Mouse (Mus musculus) erythroblast, embryonic 14.5 days (primary cell): ENCODE measurements around the gene Tapbp. TPM values are rescaled to one million over a fixed set of nuclear protein-coding genes. Genes with fewer than 3 reads are reported as not detected.

Experiments used
- H3K27me3 ChIP-seq: 2 replicates; pipeline ENCODE4 v1.6.1; 2012; ENCODE audit warnings: inconsistent platforms; ENCODE audit not compliant: control insufficient read depth
- H3K36me3 ChIP-seq: 2 replicates; pipeline ENCODE4 v1.6.1; 2012; ENCODE audit warnings: mild to moderate bottlenecking, inconsistent platforms; ENCODE audit not compliant: control insufficient read depth
- H3K4me1 ChIP-seq: 2 replicates; pipeline ENCODE4 v1.6.1; 2012; ENCODE audit warnings: inconsistent platforms; ENCODE audit not compliant: control insufficient read depth
- H3K4me3 ChIP-seq: replicated peaks from 2 replicates; pipeline ENCODE3; 2012; ENCODE audit warnings: moderate library complexity, mild to moderate bottlenecking, inconsistent platforms
- H3K9me3 ChIP-seq: 2 replicates; pipeline ENCODE4 v1.6.1; 2012; ENCODE audit warnings: low read length, inconsistent platforms, mixed read lengths; ENCODE audit not compliant: control insufficient read depth
- GATA1 ChIP-seq: IDR thresholded peaks from 2 replicates; pipeline ENCODE4 v1.6.1; 2012; ENCODE audit warnings: low read length, inconsistent platforms, mixed read lengths
- TAL1 ChIP-seq: IDR thresholded peaks from 3 replicates; pipeline ENCODE4 v1.6.1; 2012; ENCODE audit warnings: low read length, inconsistent platforms, mixed read lengths
- polyA plus RNA-seq: library from polyadenylated mRNA; stranded (reverse); fragments of >175 nt; gene quantifications from 2 replicates; pipeline ENCODE4 v1.2.3, GENCODE M21; 2012

Tapbp gene
- polyA plus RNA-seq, 1 experiment, result 21.8 TPM

GRCm38 (mm10) chr17:33921361-33921760, 5.7 kb downstream of the Tapbp start:
- H3K4me1 ChIP-seq, result peaks cover 84% of the 10 kb centered on the region
- TF ChIP-seq TAL1 (no peak), GATA1 (no peak)
- peaks cover 48% of the 10 kb centered on the region for H3K36me3 ChIP-seq
- H3K27me3 ChIP-seq, result no peaks in the 10 kb centered on the region; the same call in 1 of the 2 replicates
- peak overlapping the region; percentile 78 for H3K4me3 ChIP-seq
- H3K9me3 ChIP-seq, result peaks cover 29% of the 10 kb centered on the region

GRCm38 (mm10) chr17:33924577-33925283, 9.0 kb downstream of the Tapbp start:
- Histone ChIP-seq H3K4me3 (no peak overlapping the region), H3K9me3 (peaks cover 4% of the 10 kb centered on the region), H3K4me1 (peaks cover 74% of the 10 kb centered on the region), H3K36me3 (peaks cover 42% of the 10 kb centered on the region), H3K27me3 (no peaks in the 10 kb centered on the region)
- no peak for TF ChIP-seq TAL1
- TF ChIP-seq GATA1, result no peak

- Histone ChIP-seq H3K4me3 (no peak overlapping the region), H3K9me3 (peaks cover 4% of the 10 kb centered on the region), H3K36me3 (peaks cover 42% of the 10 kb centered on the region), H3K27me3 (peaks cover under 1% of the 10 kb centered on the region; the same call in 1 of the 2 replicates), H3K4me1 (peaks cover 74% of the 10 kb centered on the region)
- no peak for TF ChIP-seq TAL1
- no peak for TF ChIP-seq GATA1
These were observed 9.9 kb downstream of the Tapbp start for GRCm38 (mm10) chr17:33925406-33926116.

GRCm38 (mm10) chr17:33926207-33926932, 10.7 kb downstream of the Tapbp start:
- peaks cover 74% of the 10 kb centered on the region for H3K4me1 ChIP-seq

GRCm38 (mm10) chr17:33928251-33928947, 12.7 kb downstream of the Tapbp start:
- Histone ChIP-seq H3K9me3 (peaks cover 15% of the 10 kb centered on the region), H3K4me1 (peaks cover 70% of the 10 kb centered on the region), H3K27me3 (peaks cover 2% of the 10 kb centered on the region; the same call in 1 of the 2 replicates), H3K4me3 (peak overlapping the region; percentile 95), H3K36me3 (peaks cover 51% of the 10 kb centered on the region)
- TF ChIP-seq TAL1, result no peak

More at GRCm38 (mm10) chr17:33926207-33926932, 10.7 kb downstream of the Tapbp start:
- no peak overlapping the region for H3K4me3 ChIP-seq
- H3K36me3 ChIP-seq, result peaks cover 42% of the 10 kb centered on the region
- H3K9me3 ChIP-seq, result peaks cover 4% of the 10 kb centered on the region
- TF ChIP-seq GATA1 (no peak), TAL1 (no peak)
- peaks cover 2% of the 10 kb centered on the region; the same call in 1 of the 2 replicates for H3K27me3 ChIP-seq

GRCm38 (mm10) chr17:33929371-33930279, 13.9 kb downstream of the Tapbp start, which contains the start of gene Rgl2:
Rgl2 (plus strand) TSS chr17:33929543.
- Histone ChIP-seq H3K4me3 (peak within 1 kb of the TSS; percentile 95), H3K36me3 (peaks cover 54% of the 10 kb centered on the region), H3K9me3 (peaks cover 15% of the 10 kb centered on the region), H3K27me3 (peaks cover 2% of the 10 kb centered on the region; the same call in 1 of the 2 replicates), H3K4me1 (peaks cover 69% of the 10 kb centered on the region)
- no peak for TF ChIP-seq GATA1
- no peak for TF ChIP-seq TAL1

GRCm38 (mm10) chr17:33930280-33931158, 14.8 kb downstream of the Tapbp start:
- Histone ChIP-seq H3K4me1 (peaks cover 70% of the 10 kb centered on the region), H3K27me3 (peaks cover 2% of the 10 kb centered on the region; the same call in 1 of the 2 replicates), H3K36me3 (peaks cover 54% of the 10 kb centered on the region), H3K9me3 (peaks cover 11% of the 10 kb centered on the region), H3K4me3 (peak overlapping the region; percentile 95)
- TF ChIP-seq TAL1 (no peak), GATA1 (no peak)
